Mouse (Mus musculus) MEL (cell line): Measurements from ENCODE around the gene Fer. TPM values are rescaled to one million over a fixed set of nuclear protein-coding genes. Genes with fewer than 3 reads are reported as not detected.

ENCODE experiments used
- DNase-seq: peaks from one replicate; pipeline ENCODE4 v3.0.0; 2011; ENCODE audit warnings: low read depth, low spot score
- H3K27ac ChIP-seq: 2 replicates; pipeline ENCODE4 v1.5.1; 2012; ENCODE audit warnings: low read depth, mild to moderate bottlenecking, control low read depth, low read length, moderate library complexity; ENCODE audit not compliant: control insufficient read depth
- H3K27me3 ChIP-seq, 2 experiments: fragments of 150-350 bp in 1 of 2; sonication (generic) in 1 of 2; 2 replicates each; pipeline ENCODE4 v1.6.1; 2012; ENCODE audit warnings: low read length in 2 of 2, mild to moderate bottlenecking in 2 of 2, improper control_type of control experiment in 1 of 2, moderate library complexity in 1 of 2; ENCODE audit not compliant: insufficient read depth in 2 of 2, control insufficient read depth in 1 of 2
- H3K36me3 ChIP-seq, 2 experiments: 2 replicates each; pipeline ENCODE4 v1.6.1; 2012 to 2014; ENCODE audit warnings: low read length in 2 of 2, improper control_type of control experiment in 1 of 2, inconsistent platforms in 1 of 2, mild to moderate bottlenecking in 1 of 2; ENCODE audit not compliant: insufficient read depth in 2 of 2, control insufficient read depth in 1 of 2
- H3K4me1 ChIP-seq, 2 experiments: fragments of 150-350 bp in 1 of 2; sonication (generic) in 1 of 2; 2 replicates each; pipeline ENCODE4 v1.6.1; 2012; ENCODE audit warnings: low read length in 2 of 2, improper control_type of control experiment in 1 of 2, mild to moderate bottlenecking in 1 of 2; ENCODE audit not compliant: insufficient read depth in 2 of 2, control insufficient read depth in 1 of 2
- H3K4me3 ChIP-seq, 2 experiments: fragments of 150-350 bp in 1 of 2; sonication (generic) in 1 of 2; 2 replicates each; pipeline ENCODE4 v1.5.1; 2012; ENCODE audit warnings: low read depth in 2 of 2, low read length in 2 of 2, mild to moderate bottlenecking in 2 of 2, moderate library complexity in 2 of 2, control low read depth in 1 of 2, improper control_type of control experiment in 1 of 2; ENCODE audit not compliant: control insufficient read depth in 1 of 2, insufficient read depth in 1 of 2
- H3K79me2 ChIP-seq: 2 replicates; pipeline ENCODE4 v1.6.1; 2012; ENCODE audit warnings: mild to moderate bottlenecking, low read length, moderate library complexity; ENCODE audit not compliant: control insufficient read depth, poor library complexity, insufficient read depth
- H3K9ac ChIP-seq: 2 replicates; pipeline ENCODE4 v1.6.1; 2012; ENCODE audit warnings: low read depth, mild to moderate bottlenecking, control low read depth, low read length, moderate library complexity; ENCODE audit not compliant: control insufficient read depth, poor library complexity, severe bottlenecking
- H3K9me3 ChIP-seq: fragments of 150-350 bp; sonication (generic); replicated peaks from 2 replicates; pipeline ENCODE4 v1.6.1; 2012; ENCODE audit warnings: mild to moderate bottlenecking, low read length, improper control_type of control experiment, moderate library complexity; ENCODE audit not compliant: insufficient read depth
- BHLHE40 ChIP-seq: IDR thresholded peaks from 2 replicates; pipeline ENCODE4 v1.6.1; 2012; ENCODE audit warnings: low read depth, mild to moderate bottlenecking, inconsistent platforms, low read length, improper control_type of control experiment, borderline replicate concordance
- E2F4 ChIP-seq: IDR thresholded peaks from 2 replicates; pipeline ENCODE4 v1.6.1; 2011; ENCODE audit warnings: low read depth, low read length, improper control_type of control experiment, borderline replicate concordance
- ELF1 ChIP-seq: IDR thresholded peaks from 2 replicates; pipeline ENCODE4 v1.6.1; 2014; ENCODE audit warnings: low read depth, mild to moderate bottlenecking, inconsistent platforms, low read length, improper control_type of control experiment, moderate library complexity
- HCFC1 ChIP-seq: IDR thresholded peaks from 2 replicates; pipeline ENCODE4 v1.6.1; 2012; ENCODE audit warnings: low read depth, mild to moderate bottlenecking, inconsistent platforms, low read length, improper control_type of control experiment, moderate library complexity
- MAZ ChIP-seq: IDR thresholded peaks from 2 replicates; pipeline ENCODE4 v1.6.1; 2012; ENCODE audit warnings: low read depth, mild to moderate bottlenecking, inconsistent platforms, low read length, improper control_type of control experiment
- MXI1 ChIP-seq: IDR thresholded peaks from 2 replicates; pipeline ENCODE4 v1.6.1; 2011; ENCODE audit warnings: mild to moderate bottlenecking, low read depth, low read length, improper control_type of control experiment
- MYB ChIP-seq: IDR thresholded peaks from 2 replicates; pipeline ENCODE4 v1.6.1; 2011; ENCODE audit warnings: mild to moderate bottlenecking, low read depth, low read length, improper control_type of control experiment
- NELFE ChIP-seq: IDR thresholded peaks from 2 replicates; pipeline ENCODE4 v1.6.1; 2011; ENCODE audit warnings: low read depth, low read length, improper control_type of control experiment
- NRF1 ChIP-seq: IDR thresholded peaks from 2 replicates; pipeline ENCODE4 v1.6.1; 2014; ENCODE audit warnings: low read depth, mild to moderate bottlenecking, inconsistent platforms, low read length, improper control_type of control experiment, moderate library complexity; ENCODE audit not compliant: poor library complexity, insufficient read depth, severe bottlenecking
- POLR2AphosphoS2 ChIP-seq: IDR thresholded peaks from 2 replicates; pipeline ENCODE4 v1.6.1; 2011; ENCODE audit warnings: low read length, improper control_type of control experiment
- POLR2AphosphoS5 ChIP-seq: IDR thresholded peaks from 2 replicates; pipeline ENCODE4 v1.6.1; 2012; ENCODE audit warnings: low read depth, borderline replicate concordance, mild to moderate bottlenecking, inconsistent platforms, low read length, moderate library complexity, mixed read lengths
- TAL1 ChIP-seq: IDR thresholded peaks from 2 replicates; pipeline ENCODE4 v1.6.1; 2012; ENCODE audit warnings: mild to moderate bottlenecking, inconsistent platforms, low read length, moderate library complexity, mixed read lengths
- TBP ChIP-seq: IDR thresholded peaks from 2 replicates; pipeline ENCODE4 v1.8.0; 2011; ENCODE audit warnings: low read depth, low read length, improper control_type of control experiment
- USF1 ChIP-seq: IDR thresholded peaks from 2 replicates; pipeline ENCODE4 v1.6.1; 2014; ENCODE audit warnings: low read depth, mild to moderate bottlenecking, inconsistent platforms, low read length, improper control_type of control experiment, moderate library complexity
- ZMIZ1 ChIP-seq: IDR thresholded peaks from 2 replicates; pipeline ENCODE4 v1.6.1; 2012; ENCODE audit warnings: low read depth, mild to moderate bottlenecking, inconsistent platforms, low read length, improper control_type of control experiment, moderate library complexity
- polyA plus RNA-seq, 2 experiments: library from polyadenylated mRNA; stranded (reverse) in 1 of 2; unstranded in 1 of 2; fragments of >175 nt in 1 of 2; fragments of >200 nt in 1 of 2; gene quantifications; 2 replicates each; pipeline versions ENCODE4 v1.2.1 to v1.2.4; 2012; ENCODE audit warnings: low replicate concordance in 2 of 2, low read depth in 1 of 2; ENCODE audit not compliant: insufficient read length in 2 of 2, insufficient read depth in 1 of 2, missing spikeins in 1 of 2
- total RNA-seq: library from RNA; depleted of rRNA; stranded (reverse); fragments of 300-350 nt; gene quantifications from 2 replicates; pipeline ENCODE4 v1.2.3, GENCODE M21; 2012

Fer gene
- total and polyA plus RNA-seq, 3 experiments, result 8.5 to 11.2 TPM; not detected in 1

DNA sequence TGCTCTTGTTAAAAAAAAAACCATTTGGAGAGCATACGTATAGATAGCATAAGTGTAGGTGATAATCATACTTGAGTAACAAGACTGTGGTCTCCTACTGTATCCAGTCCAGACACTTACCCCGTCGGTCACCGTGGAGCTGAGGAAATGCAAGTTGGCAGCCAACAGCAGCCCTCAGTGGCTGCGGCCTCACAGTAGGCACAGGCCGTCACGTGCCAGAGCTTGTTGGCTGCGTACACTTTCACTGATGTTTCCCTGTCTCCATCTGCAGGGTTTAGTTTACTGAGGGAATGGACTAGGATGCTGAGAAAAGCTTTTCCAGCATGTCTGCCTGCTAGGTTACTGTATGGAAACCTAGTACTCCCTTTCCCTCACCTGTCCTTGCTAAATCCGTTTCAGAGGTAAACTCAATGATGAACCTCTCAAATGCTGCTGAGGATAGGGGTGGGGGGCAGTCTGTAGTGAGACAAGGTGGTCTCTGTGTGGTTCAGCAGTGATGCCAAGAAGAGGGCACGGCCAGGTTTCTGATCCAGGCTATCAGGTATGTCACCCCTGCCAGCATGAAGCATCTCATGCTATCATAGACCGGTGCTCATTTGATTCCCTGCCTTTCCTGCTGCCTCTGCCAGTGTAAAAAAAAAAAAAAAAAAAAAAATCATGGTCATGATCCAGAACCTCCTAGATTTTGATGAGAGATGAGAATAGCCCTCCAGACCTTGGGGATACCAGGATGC lies 224.2 kb downstream of the Fer start:
- Histone ChIP-seq H3K9ac (no peak overlapping the region), H3K27ac (no peak overlapping the region), H3K4me3 (no peak overlapping the region), H3K36me3 (no peaks in the 10 kb centered on the region), H3K4me1 (peaks cover 0 to 2% of the 10 kb centered on the region in 2 experiments; a peak in 1 of 4 replicates), H3K9me3 (no peaks in the 10 kb centered on the region), H3K27me3 (no peaks in the 10 kb centered on the region), H3K79me2 (no peaks in the 10 kb centered on the region)
- TF ChIP-seq POLR2AphosphoS5 (no peak), E2F4 (no peak)
- DNase-seq, result no peak

DNA sequence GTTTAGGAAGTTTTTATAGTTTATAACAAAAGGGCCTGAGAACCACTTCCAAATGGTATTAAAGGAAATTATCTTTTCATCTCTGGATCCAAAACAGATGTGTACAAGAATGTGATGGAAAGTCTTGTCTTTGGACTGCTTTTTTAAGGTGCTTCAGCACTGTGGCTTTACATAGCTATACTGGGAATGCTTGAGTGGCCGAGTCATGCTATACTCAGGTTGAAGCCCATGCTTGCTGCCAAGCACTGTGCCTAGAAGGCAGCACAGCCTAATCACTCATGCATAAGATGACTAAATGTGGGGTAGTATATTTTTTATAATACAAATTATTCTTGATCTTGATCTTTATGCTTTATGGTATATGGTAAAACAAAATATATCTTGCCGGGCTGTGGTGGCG lies 225.0 kb downstream of the Fer start:
- Histone ChIP-seq H3K36me3 (no peaks in the 10 kb centered on the region), H3K4me3 (no peak overlapping the region), H3K27me3 (no peaks in the 10 kb centered on the region), H3K9ac (no peak overlapping the region), H3K9me3 (no peaks in the 10 kb centered on the region), H3K79me2 (no peaks in the 10 kb centered on the region), H3K27ac (no peak overlapping the region), H3K4me1 (peaks cover 0 to 2% of the 10 kb centered on the region in 2 experiments; a peak in 1 of 4 replicates)
- DNase-seq, result no peak
- no peak for TF ChIP-seq TAL1
- TF ChIP-seq HCFC1, result no peak
- TF ChIP-seq MAZ, result no peak
- TF ChIP-seq ZMIZ1, result no peak
- no peak for TF ChIP-seq POLR2AphosphoS5
- TF ChIP-seq ELF1, result no peak
- no peak for TF ChIP-seq TBP
- TF ChIP-seq POLR2AphosphoS2, result no peak
- TF ChIP-seq MXI1, result no peak
- TF ChIP-seq NELFE, result no peak
- no peak for TF ChIP-seq NRF1
- TF ChIP-seq MYB, result no peak

DNA sequence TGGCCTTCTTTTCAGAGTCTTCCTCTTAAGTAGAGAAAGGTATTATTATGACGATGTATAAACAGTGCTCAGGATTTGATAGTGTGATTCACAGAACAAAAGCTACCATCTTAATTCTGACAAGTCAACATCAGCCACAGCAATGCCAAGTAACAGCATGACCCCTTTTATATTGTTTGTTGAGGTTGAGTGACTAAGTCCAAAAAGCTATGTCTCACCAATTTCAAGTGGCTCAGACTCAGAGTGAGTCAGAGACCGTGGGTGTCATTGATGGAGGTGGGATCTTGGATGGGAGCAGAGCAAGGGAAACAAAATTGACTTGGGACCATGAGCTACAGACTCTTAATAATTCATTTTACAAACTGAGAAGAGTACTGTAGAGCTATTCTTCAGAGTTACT lies 230.9 kb downstream of the Fer start:
- H3K4me1 ChIP-seq, result peaks cover 0 to 2% of the 10 kb centered on the region in 2 experiments; a peak in 1 of 4 replicates
- no peaks in the 10 kb centered on the region for H3K9me3 ChIP-seq
- no peak overlapping the region for H3K9ac ChIP-seq
- H3K4me3 ChIP-seq, result no peak overlapping the region
- no peaks in the 10 kb centered on the region for H3K79me2 ChIP-seq
- H3K27me3 ChIP-seq, result no peaks in the 10 kb centered on the region
- H3K27ac ChIP-seq, result no peak overlapping the region
- TF ChIP-seq BHLHE40, result no peak
- no peak for TF ChIP-seq USF1
- no peak for DNase-seq
- no peaks in the 10 kb centered on the region for H3K36me3 ChIP-seq
